Mouse (Mus musculus): Measurements from ENCODE around the gene Cox6b1. TPM values are rescaled to one million over a fixed set of nuclear protein-coding genes. Genes with fewer than 3 reads are reported as not detected.

Gene Cox6b1
- total and polyA plus RNA-seq, 3 experiments = 1,860 to 4,696 (median 4,061) TPM

DNA sequence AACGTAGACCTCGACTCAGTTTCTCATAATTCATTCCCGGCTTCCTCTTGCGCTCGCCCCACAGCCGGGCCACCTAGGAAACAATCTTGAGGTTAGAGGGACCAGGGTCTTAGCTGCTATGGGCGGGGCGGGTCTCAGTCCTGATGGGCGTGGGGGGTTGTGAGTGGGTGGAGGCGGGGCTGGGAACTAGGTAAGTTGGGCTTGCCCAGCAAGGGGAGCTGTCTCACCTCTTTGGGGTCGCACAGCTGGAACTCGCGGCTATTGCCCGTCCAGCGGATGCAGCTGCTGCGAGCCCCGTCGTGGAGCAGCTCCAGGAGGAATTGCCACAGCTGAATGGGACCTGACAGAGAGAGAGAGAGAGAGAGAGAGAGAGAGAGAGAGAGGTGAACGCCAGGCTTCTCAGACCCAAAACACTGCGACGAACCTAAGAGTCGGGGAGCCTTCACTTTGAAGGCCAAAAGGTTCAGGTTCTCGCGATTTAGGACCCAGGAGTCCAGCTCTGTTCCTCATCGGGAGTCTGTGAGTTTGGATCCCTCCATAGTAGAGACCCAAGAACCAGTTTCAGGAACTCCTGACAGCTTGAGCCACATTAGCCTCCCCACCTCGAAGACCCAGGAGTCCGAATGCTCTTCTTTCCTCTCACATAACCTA lies 7.9 kb upstream of the Cox6b1 start:
- 14% methylated on average over 27 of the region's 27 CpGs for WGBS

DNA sequence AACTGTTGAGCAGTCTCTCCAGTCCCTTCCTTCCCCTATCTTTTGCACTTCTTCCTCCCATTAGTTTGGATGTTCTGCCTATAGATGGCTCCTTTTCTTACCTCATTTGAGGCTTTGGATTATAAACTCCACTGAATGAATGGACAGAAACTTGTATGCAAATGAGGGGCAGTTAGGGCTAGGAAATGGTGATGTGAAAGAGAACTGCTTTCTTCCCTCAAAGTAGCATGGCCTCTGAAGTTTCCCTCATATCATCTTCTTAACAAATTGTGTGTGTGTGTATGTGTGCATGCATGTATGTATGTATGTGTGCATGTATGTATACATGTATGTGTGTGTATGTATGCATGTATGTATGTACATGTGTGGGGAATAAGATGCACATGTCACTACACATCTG lies 3.1 kb upstream of the Cox6b1 start:
- Histone ChIP-seq H3K27me3 (ENCODE audit: control insufficient read depth, insufficient read depth, low read length) (peaks cover 4% of the 10 kb centered on the region; the same call in 1 of the 2 replicates), H3K36me3 (ENCODE audit: control insufficient read depth, insufficient read depth, low read length) (peaks cover 7% of the 10 kb centered on the region), H3K79me2 (replicated peaks; ENCODE audit: control insufficient read depth, insufficient read depth, low read length) (no peaks in the 10 kb centered on the region; the same call in none of the 2 replicates), H3K4me1 (ENCODE audit: control insufficient read depth, insufficient read depth, low read length) (peaks cover 4% of the 10 kb centered on the region), H3K27ac (no peak overlapping the region), H3K4me3 (no peak overlapping the region), H3K9ac (ENCODE audit: low read depth, low read length) (no peak overlapping the region)
- no peak for DNase-seq
- intact Hi-C loops (cut with DNase I) = no loop called here
- TF ChIP-seq POLR2A (IDR thresholded peaks at IDR 0.05; ENCODE audit: insufficient read depth, low read depth, low read length) = no peak
- no peak for TF ChIP-seq CTCF (IDR thresholded peaks at IDR 0.05)
- TF ChIP-seq EP300 (IDR thresholded peaks at IDR 0.05; ENCODE audit: insufficient read depth, low read depth, low read length) = no peak

More for the DNA sequence above, 7.9 kb upstream of the Cox6b1 start:
- Histone ChIP-seq H3K36me3 (ENCODE audit: control insufficient read depth, insufficient read depth, low read length) (no peaks in the 10 kb centered on the region), H3K27me3 (ENCODE audit: control insufficient read depth, insufficient read depth, low read length) (peaks cover 15% of the 10 kb centered on the region), H3K79me2 (replicated peaks; ENCODE audit: control insufficient read depth, insufficient read depth, low read length) (no peaks in the 10 kb centered on the region), H3K27ac (no peak overlapping the region), H3K4me1 (ENCODE audit: control insufficient read depth, insufficient read depth, low read length) (no peaks in the 10 kb centered on the region), H3K4me3 (no peak overlapping the region), H3K9ac (ENCODE audit: low read depth, low read length) (no peak overlapping the region)
- intact Hi-C loops (cut with DNase I) = no loop called here
- DNase-seq = no peak
- no peak for TF ChIP-seq CTCF (IDR thresholded peaks at IDR 0.05)
- TF ChIP-seq POLR2A (IDR thresholded peaks at IDR 0.05; ENCODE audit: insufficient read depth, low read depth, low read length) = no peak
- TF ChIP-seq EP300 (IDR thresholded peaks at IDR 0.05; ENCODE audit: insufficient read depth, low read depth, low read length) = no peak

DNA sequence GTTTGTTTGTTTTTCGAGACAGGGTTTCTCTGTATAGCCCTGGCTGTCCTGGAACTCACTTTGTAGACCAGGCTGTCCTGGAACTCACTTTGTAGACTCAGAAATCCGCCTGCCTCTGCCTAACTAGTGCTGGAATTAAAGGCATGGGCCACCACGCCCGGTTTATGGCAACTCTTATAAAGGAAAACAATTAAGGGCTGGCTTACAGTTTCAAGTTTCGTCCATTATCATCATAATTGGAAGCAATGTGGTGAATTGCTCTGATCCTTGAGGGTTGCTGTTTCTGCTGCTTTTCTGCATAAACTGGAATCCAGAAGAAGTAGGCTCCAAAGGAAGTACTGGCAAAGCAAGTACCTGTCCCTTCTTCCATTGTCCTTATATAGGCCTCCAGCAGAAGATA lies 696 bp upstream of the Cox6b1 start:
- peaks cover 10% of the 10 kb centered on the region for H3K36me3 ChIP-seq (ENCODE audit: control insufficient read depth, insufficient read depth, low read length)
- no peak overlapping the region for H3K27ac ChIP-seq
- H3K4me3 ChIP-seq = no peak overlapping the region
- DNase-seq = no peak
- intact Hi-C loops (cut with DNase I) = loop anchor here (2.0 kb wide), 1 partner anchor 24 kb away; the partner anchor contains the start of gene Rbm42
- H3K27me3 ChIP-seq (ENCODE audit: control insufficient read depth, insufficient read depth, low read length) = no peaks in the 10 kb centered on the region
- H3K9ac ChIP-seq (ENCODE audit: low read depth, low read length) = no peak overlapping the region
- H3K4me1 ChIP-seq (ENCODE audit: control insufficient read depth, insufficient read depth, low read length) = peaks cover 4% of the 10 kb centered on the region
- 86% methylated on average over 5 of the region's 5 CpGs for WGBS
- peaks cover 2% of the 10 kb centered on the region for H3K79me2 ChIP-seq (replicated peaks; ENCODE audit: control insufficient read depth, insufficient read depth, low read length)
- TF ChIP-seq POLR2A (IDR thresholded peaks at IDR 0.05; ENCODE audit: insufficient read depth, low read depth, low read length) = no peak
- no peak for TF ChIP-seq CTCF (IDR thresholded peaks at IDR 0.05)

DNA sequence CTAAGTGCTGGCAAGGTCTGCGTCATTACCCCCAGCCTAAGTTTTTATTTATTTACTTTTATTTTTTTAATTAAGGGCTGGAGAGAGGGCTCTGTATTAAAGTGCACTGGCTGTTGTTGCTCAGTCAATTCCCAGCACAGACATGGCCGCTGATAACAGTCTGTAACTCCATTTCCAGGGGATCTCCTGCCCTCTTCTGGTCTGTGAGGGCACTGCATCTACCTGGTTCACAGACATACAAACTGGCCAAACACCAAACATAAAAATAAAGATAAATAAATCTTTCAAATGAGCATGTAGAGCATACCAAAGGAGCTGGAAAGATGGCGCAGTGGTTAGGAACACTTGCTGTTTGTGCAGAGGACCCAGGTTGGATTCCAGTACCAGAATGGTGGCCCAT lies 6.7 kb downstream of the Cox6b1 start:
- intact Hi-C loops (cut with DNase I) = no loop called here
- DNase-seq = peak in 1 of 2 experiments; percentile 37
- no peak overlapping the region for H3K27ac ChIP-seq
- no peak overlapping the region for H3K4me3 ChIP-seq
- 90% methylated on average over 3 of the region's 3 CpGs for WGBS
- TF ChIP-seq POLR2A (IDR thresholded peaks at IDR 0.05; ENCODE audit: insufficient read depth, low read depth, low read length) (no peak), CTCF (IDR thresholded peaks at IDR 0.05) (peak; percentile 76)
- no peaks in the 10 kb centered on the region for H3K27me3 ChIP-seq (ENCODE audit: control insufficient read depth, insufficient read depth, low read length)
- no peaks in the 10 kb centered on the region; the same call in 1 of the 2 replicates for H3K4me1 ChIP-seq (ENCODE audit: control insufficient read depth, insufficient read depth, low read length)
- H3K36me3 ChIP-seq (ENCODE audit: control insufficient read depth, insufficient read depth, low read length) = peaks cover 12% of the 10 kb centered on the region
- peaks cover 2% of the 10 kb centered on the region; the same call in 1 of the 2 replicates for H3K79me2 ChIP-seq (replicated peaks; ENCODE audit: control insufficient read depth, insufficient read depth, low read length)
- H3K9ac ChIP-seq (ENCODE audit: low read depth, low read length) = no peak overlapping the region

DNA sequence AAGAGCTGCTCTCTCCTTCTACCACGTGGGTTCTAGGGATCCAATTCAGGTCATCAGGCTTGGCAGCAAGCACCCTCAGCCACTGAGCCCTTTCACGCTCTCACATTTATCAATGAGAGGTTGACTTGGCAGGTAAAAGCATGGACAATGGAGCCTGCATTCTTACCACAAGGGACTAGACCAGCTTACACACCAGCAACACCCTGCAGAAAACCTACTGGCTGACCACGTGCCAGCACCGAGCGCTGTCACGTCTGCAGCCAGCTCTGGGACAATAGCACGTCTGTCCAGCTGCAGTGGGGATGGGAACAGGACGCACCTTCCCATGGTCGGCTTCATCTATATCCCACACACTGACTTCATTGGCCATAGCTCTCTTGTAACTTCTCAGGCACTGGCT lies 7.3 kb downstream of the Cox6b1 start:
- TF ChIP-seq CTCF (IDR thresholded peaks at IDR 0.05) = no peak; the same call in 1 of the 2 replicates
- TF ChIP-seq POLR2A (IDR thresholded peaks at IDR 0.05; ENCODE audit: insufficient read depth, low read depth, low read length) = no peak
- peak; percentile 53; the same call in 1 of the 2 replicates for TF ChIP-seq EP300 (IDR thresholded peaks at IDR 0.05; ENCODE audit: insufficient read depth, low read depth, low read length)
- Histone ChIP-seq H3K79me2 (replicated peaks; ENCODE audit: control insufficient read depth, insufficient read depth, low read length) (peaks cover 2% of the 10 kb centered on the region; the same call in 1 of the 2 replicates), H3K27ac (no peak overlapping the region), H3K4me1 (ENCODE audit: control insufficient read depth, insufficient read depth, low read length) (no peaks in the 10 kb centered on the region), H3K27me3 (ENCODE audit: control insufficient read depth, insufficient read depth, low read length) (no peaks in the 10 kb centered on the region), H3K36me3 (ENCODE audit: control insufficient read depth, insufficient read depth, low read length) (peaks cover 9% of the 10 kb centered on the region), H3K4me3 (no peak overlapping the region), H3K9ac (ENCODE audit: low read depth, low read length) (no peak overlapping the region)
- WGBS = 72% methylated on average over 9 of the region's 9 CpGs
- peak in 1 of 2 experiments; percentile 31 for DNase-seq
- intact Hi-C loops (cut with DNase I) = no loop called here

DNA sequence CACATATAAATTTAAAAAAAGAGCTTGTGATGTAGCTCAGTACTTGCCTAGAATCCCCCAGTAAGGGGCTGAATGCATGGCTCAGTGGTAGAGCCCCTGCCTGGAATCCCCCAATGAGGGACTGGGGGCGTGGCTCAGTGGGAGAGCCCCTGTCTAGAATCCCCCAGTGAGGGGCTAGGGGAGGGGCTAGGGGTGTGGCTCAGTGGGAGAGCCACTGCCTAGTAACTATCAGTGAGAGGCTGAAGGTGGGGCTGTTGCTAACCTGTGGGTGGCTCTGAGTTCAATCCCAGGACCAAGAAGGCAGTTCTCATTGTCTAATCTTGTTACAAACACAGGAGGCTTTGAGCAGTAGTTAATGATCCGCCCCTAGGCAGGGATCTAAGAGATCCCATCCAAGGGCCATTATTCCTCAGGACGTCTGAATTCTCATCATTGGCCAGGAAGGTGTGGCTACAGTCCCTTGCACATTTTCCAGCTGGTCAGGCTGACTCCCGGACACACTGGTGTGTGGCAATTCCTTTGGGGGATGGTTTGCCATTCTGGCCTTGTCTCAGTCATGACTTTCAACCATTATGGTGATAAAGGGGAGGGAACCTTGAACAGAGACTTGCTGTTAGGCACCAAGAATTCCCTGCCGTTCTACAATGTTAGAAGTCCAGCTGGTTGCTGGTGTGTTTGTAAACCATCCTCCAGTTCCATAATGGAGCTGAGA lies 10.7 kb downstream of the Cox6b1 start:
- TF ChIP-seq EP300 (IDR thresholded peaks at IDR 0.05; ENCODE audit: insufficient read depth, low read depth, low read length) = no peak
- TF ChIP-seq POLR2A (IDR thresholded peaks at IDR 0.05; ENCODE audit: insufficient read depth, low read depth, low read length) = no peak
- no peak for TF ChIP-seq CTCF (IDR thresholded peaks at IDR 0.05)
- no peaks in the 10 kb centered on the region for H3K27me3 ChIP-seq (ENCODE audit: control insufficient read depth, insufficient read depth, low read length)
- no peak overlapping the region for H3K4me3 ChIP-seq
- intact Hi-C loops (cut with DNase I) = no loop called here
- no peaks in the 10 kb centered on the region for H3K79me2 ChIP-seq (replicated peaks; ENCODE audit: control insufficient read depth, insufficient read depth, low read length)
- H3K27ac ChIP-seq = no peak overlapping the region
- peaks cover 4% of the 10 kb centered on the region; the same call in 1 of the 2 replicates for H3K36me3 ChIP-seq (ENCODE audit: control insufficient read depth, insufficient read depth, low read length)
- no peaks in the 10 kb centered on the region for H3K4me1 ChIP-seq (ENCODE audit: control insufficient read depth, insufficient read depth, low read length)
- H3K9ac ChIP-seq (ENCODE audit: low read depth, low read length) = no peak overlapping the region
- WGBS = 47% methylated on average over 5 of the region's 5 CpGs
- DNase-seq = no peak
